Mouse (Mus musculus) liver, adult 2 months (tissue): ENCODE measurements at regions not wholly inside any gene's neighbourhood (a gene's known extent, or its start where the extent isn't known, plus 50 kb on each side); places are given as distances from the start of the nearest gene placed in this dataset.

Experiments
- CTCF ChIP-seq: fragments of 200-500 bp; IDR thresholded peaks from 2 replicates; pipeline ENCODE4 v1.5.1; 2011; ENCODE audit warnings: low read depth, low read length, control low read depth
- POLR2A ChIP-seq: fragments of 200-500 bp; IDR thresholded peaks from 2 replicates; pipeline ENCODE4 v1.6.1; 2011; ENCODE audit warnings: low read length, control low read depth; ENCODE audit not compliant: insufficient read depth; ENCODE audit errors: extremely low read depth

- TF ChIP-seq CTCF (no peak), POLR2A (no peak)
Measured at GRCm38 (mm10) chr12:36974432-36975094, 133.8 kb upstream of the Meox2 start.
